Mouse (Mus musculus) kidney, embryonic 15.5 days (tissue): Measurements from ENCODE around the gene Srsf2. TPM values are rescaled to one million over a fixed set of nuclear protein-coding genes. Genes with fewer than 3 reads are reported as not detected.

Experiments
- ATAC-seq: fragments of 200-750 bp; cut with Nextera tagmentation; replicated peaks from 2 replicates; pipeline ENCODE4 v1.8.0; 2017; ENCODE audit warnings: moderate TSS enrichment; ENCODE audit not compliant: low FRiP score
- H3K27ac ChIP-seq: fragments of 300-500 bp; sonication (generic); 2 replicates; pipeline ENCODE4 v1.5.1; 2015; ENCODE audit warnings: mild to moderate bottlenecking, inconsistent platforms
- H3K27me3 ChIP-seq: fragments of 300-500 bp; sonication (generic); 2 replicates; pipeline ENCODE4 v1.6.1; 2015; ENCODE audit warnings: inconsistent platforms
- H3K36me3 ChIP-seq: fragments of 300-500 bp; sonication (generic); 2 replicates; pipeline ENCODE4 v1.6.1; 2015; ENCODE audit warnings: inconsistent platforms
- H3K4me1 ChIP-seq: fragments of 300-500 bp; sonication (generic); 2 replicates; pipeline ENCODE4 v1.6.1; 2015; ENCODE audit warnings: inconsistent platforms
- H3K4me2 ChIP-seq: fragments of 300-500 bp; sonication (generic); 2 replicates; pipeline ENCODE4 v1.6.1; 2015; ENCODE audit warnings: moderate library complexity, mild to moderate bottlenecking, inconsistent platforms
- H3K4me3 ChIP-seq: fragments of 300-500 bp; sonication (generic); replicated peaks from 2 replicates; pipeline ENCODE4 v1.5.1; 2015; ENCODE audit warnings: mild to moderate bottlenecking, inconsistent platforms
- H3K9ac ChIP-seq: fragments of 300-500 bp; sonication (generic); 2 replicates; pipeline ENCODE4 v1.6.1; 2015; ENCODE audit warnings: mild to moderate bottlenecking, inconsistent platforms
- H3K9me3 ChIP-seq: fragments of 300-500 bp; sonication (generic); replicated peaks from 2 replicates; pipeline ENCODE4 v1.6.1; 2016; ENCODE audit warnings: inconsistent platforms
- WGBS: fragments of 180-500 bp; shearing (Covaris S2); methylation state at CpG from one replicate; pipeline ENCODE4 v1.1.7; 2015; ENCODE audit warnings: mixed read lengths; 5-methylcytosine and 5-hydroxymethylcytosine counted together
- polyA plus RNA-seq: library from polyadenylated mRNA; unstranded; fragments of >200 nt; fragmentation: Nextera tagmentation; extraction: Ambion mirVana; gene quantifications from 2 replicates; pipeline ENCODE4 v1.2.1, GENCODE M21; 2015

The Srsf2 gene
- polyA plus RNA-seq, 1 experiment from 2014 or later, result 810 TPM

DNA sequence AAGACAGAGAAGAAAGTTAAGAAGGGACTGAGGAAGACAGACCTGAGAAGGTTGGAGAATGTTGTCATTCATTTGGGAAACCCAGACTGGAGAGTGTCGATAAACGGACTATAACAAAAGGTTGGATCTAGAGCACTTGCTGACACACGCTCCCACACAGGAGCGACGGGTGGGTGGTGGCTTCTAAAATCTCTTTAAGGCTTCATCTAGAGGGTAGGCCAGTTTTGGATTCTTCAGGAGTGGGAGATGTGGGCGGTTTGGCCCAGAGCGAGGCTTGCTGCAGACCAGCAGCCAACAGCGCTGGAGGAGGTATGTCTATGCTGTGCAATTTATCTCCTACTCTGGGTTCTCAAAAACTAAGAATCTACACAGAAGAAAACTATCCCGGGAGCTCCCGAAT lies 30.3 kb downstream of the Srsf2 start:
- no peaks in the 10 kb centered on the region for H3K9me3 ChIP-seq
- no peaks in the 10 kb centered on the region for H3K27me3 ChIP-seq
- ATAC-seq, result no peak
- H3K9ac ChIP-seq, result no peak overlapping the region
- no peak overlapping the region for H3K27ac ChIP-seq
- WGBS, result 88% methylated on average over 10 of the region's 10 CpGs
- no peak overlapping the region for H3K4me3 ChIP-seq
- no peak overlapping the region for H3K4me2 ChIP-seq
- peaks cover 60% of the 10 kb centered on the region for H3K4me1 ChIP-seq
- no peaks in the 10 kb centered on the region for H3K36me3 ChIP-seq

DNA sequence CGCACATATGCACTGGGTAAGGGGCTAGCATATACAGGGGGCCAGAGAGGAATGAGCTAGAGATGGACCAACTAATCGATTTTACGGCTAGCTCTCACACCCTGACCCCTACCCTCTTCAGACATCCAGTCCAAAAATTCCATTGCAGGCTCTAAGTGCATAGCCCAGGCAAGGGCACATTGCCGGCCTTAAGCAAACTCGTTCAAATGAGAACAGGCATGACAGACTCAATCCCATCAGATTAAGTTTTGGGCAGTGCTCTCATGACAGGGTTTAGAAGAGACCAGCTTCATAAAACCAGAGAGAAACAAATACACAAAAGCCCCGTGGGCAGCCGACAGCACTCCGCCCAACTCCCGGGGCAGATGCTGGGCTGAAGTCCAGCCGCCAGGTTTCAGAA lies 30.7 kb downstream of the Srsf2 start:
- H3K36me3 ChIP-seq, result no peaks in the 10 kb centered on the region
- WGBS, result 74% methylated on average over 10 of the region's 10 CpGs
- peaks cover 56% of the 10 kb centered on the region for H3K4me1 ChIP-seq
- no peaks in the 10 kb centered on the region for H3K9me3 ChIP-seq
- H3K9ac ChIP-seq, result no peak overlapping the region
- no peak overlapping the region for H3K27ac ChIP-seq
- no peaks in the 10 kb centered on the region for H3K27me3 ChIP-seq
- no peak overlapping the region for H3K4me3 ChIP-seq
- H3K4me2 ChIP-seq, result no peak overlapping the region
- no peak for ATAC-seq

DNA sequence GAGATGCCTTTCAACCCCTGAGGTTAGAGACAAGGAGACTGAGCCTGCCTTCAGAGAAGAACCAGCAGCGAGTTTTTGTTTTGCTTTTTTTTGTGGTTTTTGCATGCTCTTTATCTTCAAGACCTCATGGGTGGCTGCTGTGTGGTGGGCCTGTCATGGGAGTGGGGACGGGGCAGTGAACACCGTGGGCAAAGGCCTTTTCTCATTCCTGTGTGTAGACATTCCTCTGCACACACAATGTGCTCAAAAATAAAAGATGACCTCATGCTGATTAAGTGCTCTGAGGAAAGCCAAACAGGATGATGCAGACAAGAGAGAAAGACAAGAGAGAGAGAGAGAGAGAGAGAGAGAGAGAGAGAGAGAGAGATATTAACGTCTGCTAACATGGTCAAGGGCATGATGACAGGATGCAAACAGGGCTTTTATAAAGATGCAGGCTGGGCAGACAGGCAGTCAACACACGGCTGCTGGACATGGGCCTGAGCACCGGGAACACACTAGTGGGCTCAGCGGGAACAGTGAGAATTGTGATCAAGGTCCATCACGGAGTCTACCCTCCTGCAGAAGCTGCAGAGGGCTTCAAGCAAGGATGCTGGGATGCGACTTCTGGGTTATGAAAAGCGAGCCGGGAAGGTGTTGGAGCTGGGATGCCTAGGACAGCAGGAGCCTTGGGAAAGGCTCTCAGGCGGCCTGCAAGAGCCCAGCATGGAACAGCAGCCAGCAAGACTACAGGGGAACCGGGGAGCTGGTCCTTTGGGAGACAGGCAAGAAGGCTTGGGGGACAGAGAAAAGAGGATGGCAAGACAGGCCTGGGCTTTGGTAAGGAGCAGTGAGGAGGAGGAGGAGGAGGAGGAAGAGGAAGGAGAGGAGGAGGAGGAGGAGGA lies 31.6 kb downstream of the Srsf2 start:
- ATAC-seq, result no peak
- WGBS, result 65% methylated on average over 13 of the region's 13 CpGs
- H3K4me1 ChIP-seq, result peaks cover 55% of the 10 kb centered on the region
- no peak overlapping the region for H3K4me3 ChIP-seq
- no peak overlapping the region for H3K9ac ChIP-seq
- H3K27me3 ChIP-seq, result no peaks in the 10 kb centered on the region
- peak overlapping the region; percentile 0; the same call in 1 of the 2 replicates for H3K27ac ChIP-seq
- H3K9me3 ChIP-seq, result no peaks in the 10 kb centered on the region
- H3K36me3 ChIP-seq, result no peaks in the 10 kb centered on the region
- H3K4me2 ChIP-seq, result no peak overlapping the region

DNA sequence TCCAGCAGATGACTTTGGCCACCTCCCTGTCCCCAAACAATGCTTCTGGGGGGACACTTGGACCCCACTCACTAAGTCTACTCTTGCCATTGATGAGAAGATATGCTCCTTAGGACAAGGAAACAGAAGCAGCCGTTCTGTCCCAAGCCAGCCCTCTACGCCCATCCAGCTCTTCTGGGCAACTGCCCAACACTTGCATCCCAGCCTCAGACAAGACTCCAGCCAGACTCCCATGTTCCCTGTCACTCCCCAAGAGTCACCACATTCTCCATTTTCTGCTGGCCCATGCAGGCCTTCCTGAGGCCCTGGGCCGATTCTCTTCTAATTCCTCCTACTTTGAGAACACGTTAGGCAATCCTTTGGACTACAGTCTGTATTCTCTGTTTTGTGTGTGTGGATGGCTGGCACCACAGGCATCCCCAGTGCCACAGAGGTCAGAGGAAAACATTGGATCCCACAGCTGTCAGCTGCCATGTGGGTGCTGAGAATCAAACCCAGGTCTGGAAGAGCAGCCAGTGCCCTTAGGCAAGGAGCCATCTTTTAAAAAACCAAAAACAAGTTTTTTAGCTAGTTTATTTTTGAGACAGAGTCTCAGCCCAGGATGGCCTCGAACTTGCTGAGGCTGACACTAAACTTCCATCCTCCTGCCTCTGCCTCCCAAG lies 32.8 kb downstream of the Srsf2 start:
- H3K4me2 ChIP-seq, result no peak overlapping the region
- peaks cover 48% of the 10 kb centered on the region for H3K4me1 ChIP-seq
- WGBS, result 87% methylated on average over 5 of the region's 5 CpGs
- H3K27me3 ChIP-seq, result no peaks in the 10 kb centered on the region
- no peaks in the 10 kb centered on the region for H3K9me3 ChIP-seq
- no peak for ATAC-seq
- H3K4me3 ChIP-seq, result no peak overlapping the region
- H3K36me3 ChIP-seq, result no peaks in the 10 kb centered on the region
- H3K9ac ChIP-seq, result no peak overlapping the region
- H3K27ac ChIP-seq, result no peak overlapping the region

DNA sequence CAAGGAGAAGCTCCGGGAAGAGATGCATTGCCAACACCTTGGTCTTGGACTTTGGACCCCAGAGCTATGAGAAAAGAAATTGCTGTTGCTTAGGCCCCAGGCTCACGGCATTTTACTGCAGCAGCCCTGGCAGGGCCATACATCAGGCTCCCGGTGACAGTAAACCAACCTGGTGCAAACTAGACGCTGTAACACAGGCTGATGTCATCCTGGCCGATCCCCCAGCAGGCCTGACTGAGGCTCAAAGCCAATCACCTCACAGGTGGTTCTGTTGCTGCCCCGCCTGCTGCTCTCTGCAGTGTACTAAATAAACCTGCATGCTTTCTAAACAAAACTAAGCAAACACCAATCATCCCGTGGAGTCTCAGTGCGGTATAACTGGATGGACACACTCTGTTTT lies 34.2 kb downstream of the Srsf2 start:
- Histone ChIP-seq H3K9ac (no peak overlapping the region), H3K36me3 (no peaks in the 10 kb centered on the region), H3K27me3 (no peaks in the 10 kb centered on the region), H3K27ac (no peak overlapping the region), H3K4me2 (no peak overlapping the region), H3K9me3 (no peaks in the 10 kb centered on the region), H3K4me3 (no peak overlapping the region), H3K4me1 (peaks cover 57% of the 10 kb centered on the region)
- 40% methylated on average over 8 of the region's 8 CpGs for WGBS
- ATAC-seq, result no peak

DNA sequence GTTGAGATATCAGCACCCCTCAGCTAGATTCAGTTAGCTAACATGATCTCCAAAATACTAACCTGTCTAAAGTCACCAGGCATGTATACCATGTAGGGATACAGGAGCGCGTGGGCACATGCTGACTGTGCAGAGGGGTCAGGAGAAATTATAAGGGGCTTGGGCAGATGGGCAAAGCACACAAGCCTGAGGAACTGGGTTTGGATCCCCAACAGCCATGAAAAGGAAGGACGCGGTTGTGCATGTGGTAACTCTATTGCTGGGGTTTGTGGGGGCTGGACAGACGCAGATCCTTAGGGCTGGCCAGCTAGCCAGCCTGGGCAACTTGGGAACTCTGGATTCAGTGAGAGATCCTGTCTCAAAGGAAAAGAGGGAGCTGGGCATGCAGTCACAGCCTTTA lies 35.3 kb downstream of the Srsf2 start:
- no peak overlapping the region for H3K9ac ChIP-seq
- H3K9me3 ChIP-seq, result no peaks in the 10 kb centered on the region
- no peak for ATAC-seq
- H3K4me3 ChIP-seq, result no peak overlapping the region
- H3K4me1 ChIP-seq, result peaks cover 69% of the 10 kb centered on the region
- H3K36me3 ChIP-seq, result no peaks in the 10 kb centered on the region
- H3K27me3 ChIP-seq, result no peaks in the 10 kb centered on the region
- whole genome bisulfite sequencing, result 98% methylated on average over 5 of the region's 5 CpGs
- H3K27ac ChIP-seq, result no peak overlapping the region
- no peak overlapping the region for H3K4me2 ChIP-seq

DNA sequence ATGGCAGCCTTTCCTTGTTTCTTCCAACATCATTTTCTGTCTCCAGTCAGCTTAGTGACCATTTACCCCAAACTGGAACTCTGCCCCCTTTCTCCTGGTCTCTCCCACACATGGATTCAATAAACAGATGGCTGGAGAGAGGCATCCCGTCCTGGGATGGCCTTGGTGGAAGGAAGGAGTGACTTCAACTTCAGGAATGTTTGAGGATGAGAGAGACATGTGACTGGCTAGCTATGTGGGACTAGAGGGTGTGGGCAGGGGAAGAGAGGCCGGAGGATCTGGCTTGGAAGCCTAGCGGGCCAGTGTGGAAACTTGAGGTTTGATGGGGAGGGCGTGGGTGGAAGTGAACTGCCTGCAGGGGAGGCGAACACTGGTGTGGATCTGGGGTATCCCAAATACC lies 36.1 kb downstream of the Srsf2 start:
- Histone ChIP-seq H3K27ac (no peak overlapping the region), H3K4me1 (peaks cover 68% of the 10 kb centered on the region), H3K9me3 (no peaks in the 10 kb centered on the region), H3K9ac (no peak overlapping the region), H3K4me2 (no peak overlapping the region), H3K27me3 (no peaks in the 10 kb centered on the region), H3K4me3 (no peak overlapping the region), H3K36me3 (no peaks in the 10 kb centered on the region)
- WGBS, result 79% methylated on average over 5 of the region's 5 CpGs
- no peak for ATAC-seq

DNA sequence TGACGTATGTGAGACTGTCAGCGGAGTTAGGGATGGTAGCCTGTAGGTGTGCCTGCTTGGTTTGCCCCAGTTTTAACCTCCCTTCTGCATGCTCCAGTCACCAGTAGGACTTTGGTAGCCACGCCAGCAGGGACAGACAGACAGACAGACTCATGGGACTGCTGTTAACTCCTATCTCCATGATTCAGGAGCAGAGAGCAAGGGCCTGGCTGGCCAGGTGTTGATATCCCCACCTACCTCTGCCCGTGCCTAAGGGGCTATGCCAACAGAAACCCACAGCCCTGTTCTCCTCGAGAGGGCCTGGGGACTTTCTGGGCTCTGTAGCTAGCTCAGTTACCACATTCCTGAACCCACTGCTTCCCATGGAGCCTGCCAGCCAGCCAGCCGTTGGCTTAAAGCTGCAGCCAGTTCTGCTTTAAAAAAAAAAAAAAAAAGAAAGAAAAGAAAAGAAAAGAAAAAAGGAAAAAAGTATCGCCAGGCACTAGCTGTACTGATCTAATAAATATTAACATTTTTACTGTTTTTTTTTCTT lies 37.9 kb downstream of the Srsf2 start:
- no peak for ATAC-seq
- peak overlapping the region; percentile 24 for H3K4me2 ChIP-seq
- peak overlapping the region; percentile 89 for H3K27ac ChIP-seq
- no peaks in the 10 kb centered on the region for H3K36me3 ChIP-seq
- H3K9me3 ChIP-seq, result no peaks in the 10 kb centered on the region
- no peak overlapping the region for H3K9ac ChIP-seq
- H3K27me3 ChIP-seq, result no peaks in the 10 kb centered on the region
- no peak overlapping the region for H3K4me3 ChIP-seq
- 18% methylated on average over 7 of the region's 7 CpGs for WGBS
- peaks cover 69% of the 10 kb centered on the region for H3K4me1 ChIP-seq

DNA sequence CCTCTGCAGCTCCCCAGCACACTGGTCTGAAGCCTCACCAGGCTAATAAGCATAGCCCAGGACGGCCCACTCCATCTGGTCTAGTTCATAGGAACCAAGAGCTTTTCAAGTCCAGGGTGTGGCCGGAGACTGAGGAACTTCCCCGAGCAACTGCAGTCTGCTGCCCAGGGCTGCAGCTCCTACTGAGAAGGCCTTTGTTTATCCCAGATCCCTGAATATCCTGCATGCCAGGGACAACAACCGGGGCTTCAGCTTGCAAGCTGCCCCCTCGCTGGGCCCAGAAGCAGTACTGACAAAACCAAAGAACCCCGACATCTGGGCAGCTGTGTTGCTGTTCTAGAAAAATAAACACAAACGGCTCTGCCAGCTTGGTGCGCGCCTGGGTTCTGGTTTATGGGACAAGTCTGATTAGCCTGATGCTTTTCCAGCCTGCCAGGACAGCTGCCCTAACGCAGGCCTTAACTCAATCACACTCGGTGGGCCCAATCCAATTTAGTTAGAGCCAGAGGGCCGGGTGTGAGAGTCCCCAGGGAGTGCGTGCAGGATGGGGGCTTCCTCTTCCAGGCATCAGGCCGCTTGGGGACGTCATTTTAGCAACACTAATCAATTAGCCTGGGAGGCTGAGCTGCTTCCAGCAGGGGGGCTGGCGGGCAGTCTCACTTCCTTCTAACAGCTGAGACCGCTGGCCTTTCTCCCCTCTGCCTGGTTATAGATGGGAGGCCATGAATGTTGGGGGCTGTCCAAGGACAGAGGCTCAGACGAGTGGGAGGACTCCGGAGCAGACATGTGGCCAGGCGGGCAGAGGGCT lies 38.6 kb downstream of the Srsf2 start:
- WGBS, result 16% methylated on average over 20 of the region's 20 CpGs
- Histone ChIP-seq H3K9me3 (no peaks in the 10 kb centered on the region), H3K9ac (no peak overlapping the region), H3K27ac (peak overlapping the region; percentile 89), H3K27me3 (peaks cover 4% of the 10 kb centered on the region; the same call in 1 of the 2 replicates), H3K36me3 (no peaks in the 10 kb centered on the region), H3K4me2 (peak overlapping the region; percentile 24), H3K4me3 (no peak overlapping the region), H3K4me1 (peaks cover 66% of the 10 kb centered on the region)
- ATAC-seq, result peak; percentile 50

DNA sequence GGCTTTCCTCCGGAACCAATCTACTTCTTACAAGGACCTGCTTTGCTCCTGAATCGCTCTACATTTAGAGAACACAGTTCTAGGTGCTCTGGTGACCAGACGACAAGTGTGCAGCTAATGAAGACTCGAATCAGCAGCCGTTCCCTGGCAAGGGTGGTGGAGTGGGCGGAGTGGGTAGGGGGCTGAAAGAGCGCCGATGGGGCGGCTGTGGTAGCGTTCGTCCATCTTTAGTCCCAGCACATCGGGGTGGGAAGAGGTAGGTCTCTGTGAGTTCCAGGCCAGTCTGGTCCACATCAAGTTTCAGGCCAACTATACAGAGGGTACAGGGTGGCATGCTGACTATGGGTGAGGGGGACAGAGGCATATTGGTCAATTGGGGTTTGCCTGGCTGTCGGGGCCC lies 39.3 kb downstream of the Srsf2 start:
- no peak for ATAC-seq
- peak overlapping the region; percentile 89 for H3K27ac ChIP-seq
- 84% methylated on average over 13 of the region's 13 CpGs for WGBS
- no peaks in the 10 kb centered on the region for H3K9me3 ChIP-seq
- H3K4me3 ChIP-seq, result no peak overlapping the region
- H3K4me2 ChIP-seq, result no peak overlapping the region
- peaks cover 59% of the 10 kb centered on the region for H3K4me1 ChIP-seq
- H3K9ac ChIP-seq, result no peak overlapping the region
- H3K27me3 ChIP-seq, result peaks cover 4% of the 10 kb centered on the region; the same call in 1 of the 2 replicates
- H3K36me3 ChIP-seq, result no peaks in the 10 kb centered on the region

DNA sequence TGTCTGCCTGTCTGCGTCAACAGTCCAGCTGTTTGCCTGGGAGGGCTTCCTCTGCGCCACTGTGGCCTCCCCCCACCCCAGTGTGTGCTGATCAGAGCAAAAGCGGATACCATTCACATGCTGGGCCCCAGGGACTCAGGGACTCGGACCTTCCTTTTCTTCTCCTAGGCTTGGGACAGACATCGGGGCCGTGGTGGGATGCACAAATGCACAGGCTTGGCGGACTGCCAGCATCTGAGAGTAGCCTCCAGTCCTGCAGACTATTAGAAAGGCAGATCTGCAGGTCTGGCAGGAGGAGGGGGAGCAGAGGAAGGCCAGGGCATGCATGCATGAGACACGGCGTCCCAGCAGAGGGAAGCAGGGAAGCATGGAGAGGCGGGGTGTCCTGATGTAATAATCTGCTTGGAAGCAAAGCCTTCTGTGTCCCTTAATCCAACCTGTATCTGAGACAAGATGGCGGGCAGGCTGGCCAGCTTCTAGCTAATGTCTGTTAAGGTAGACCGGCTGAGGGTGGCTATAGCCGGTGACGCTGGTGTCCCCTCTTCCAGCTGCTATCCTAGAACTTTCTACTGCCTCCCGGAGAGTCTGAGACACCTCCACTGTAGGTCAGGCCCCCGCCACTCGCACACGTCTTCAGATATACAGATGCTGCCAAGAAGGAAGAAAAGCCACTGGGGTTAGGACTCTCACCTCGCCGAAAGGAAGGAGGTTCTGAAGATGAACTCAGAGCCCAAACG lies 39.9 kb downstream of the Srsf2 start:
- H3K9me3 ChIP-seq, result no peaks in the 10 kb centered on the region
- peaks cover 58% of the 10 kb centered on the region for H3K4me1 ChIP-seq
- no peak overlapping the region for H3K4me3 ChIP-seq
- H3K27me3 ChIP-seq, result peaks cover 4% of the 10 kb centered on the region; the same call in 1 of the 2 replicates
- WGBS, result 34% methylated on average over 21 of the region's 21 CpGs
- peak; percentile 29; the same call in 1 of the 2 replicates for ATAC-seq
- H3K36me3 ChIP-seq, result no peaks in the 10 kb centered on the region
- peak overlapping the region; percentile 89 for H3K27ac ChIP-seq
- H3K4me2 ChIP-seq, result peak overlapping the region; percentile 33
- H3K9ac ChIP-seq, result no peak overlapping the region; the same call in 1 of the 2 replicates
